Mouse (Mus musculus): ENCODE data around the gene Nav2. TPM values are rescaled to one million over a fixed set of nuclear protein-coding genes. Genes with fewer than 3 reads are reported as not detected.
A peak's percentile ranks its signal among the peaks of the same experiment; 100 is the strongest.

Nav2 gene
- total RNA-seq, 2 experiments from 2014 or later = 42.4 to 52.9 TPM

GRCm38 (mm10) chr7:48884266-48884611, 24.3 kb upstream of the Nav2 start:
- no peak for DNase-seq
- intact Hi-C loops (cut with DNase I) = loop anchor here (10.0 kb wide), 1 partner anchor 361 kb away; no protein-coding TSS in a partner anchor

GRCm38 (mm10) chr7:48887973-48888372, 20.5 kb upstream of the Nav2 start:
- intact Hi-C loops (cut with DNase I) = loop anchor here (10.0 kb wide), 1 partner anchor 357 kb away; no protein-coding TSS in a partner anchor
- DNase-seq = no peak

GRCm38 (mm10) chr7:48888751-48889150, 19.8 kb upstream of the Nav2 start:
- intact Hi-C loops (cut with DNase I) = loop anchor here (10.0 kb wide), 1 partner anchor 356 kb away; no protein-coding TSS in a partner anchor
- DNase-seq = no peak

- intact Hi-C loops (cut with DNase I) = no loop called here
- no peak for DNase-seq
These were observed 17.5 kb upstream of the Nav2 start for GRCm38 (mm10) chr7:48891029-48891428.

- intact Hi-C loops (cut with DNase I) = no loop called here
These were observed 15.4 kb upstream of the Nav2 start for GRCm38 (mm10) chr7:48893093-48893492.

GRCm38 (mm10) chr7:48894152-48894551, 14.4 kb upstream of the Nav2 start:
- DNase-seq = peak; percentile 65 to 80
- intact Hi-C loops (cut with DNase I) = loop anchor here (1.0 to 2.0 kb wide), 2 partner anchors 173 to 227 kb away; no protein-coding TSS in a partner anchor

More at GRCm38 (mm10) chr7:48893093-48893492, 15.4 kb upstream of the Nav2 start:
- no peak for DNase-seq

GRCm38 (mm10) chr7:48894763-48895162, 13.8 kb upstream of the Nav2 start:
- DNase-seq = no peak
- intact Hi-C loops (cut with DNase I) = loop anchor here (1.0 to 2.0 kb wide), 2 partner anchors 172 to 227 kb away; no protein-coding TSS in a partner anchor

GRCm38 (mm10) chr7:48895475-48895874, 13.0 kb upstream of the Nav2 start:
- intact Hi-C loops (cut with DNase I) = loop anchor here (2.0 kb wide), 1 partner anchor 171 kb away; no protein-coding TSS in a partner anchor
- no peak for DNase-seq

- DNase-seq = no peak
- intact Hi-C loops (cut with DNase I) = no loop called here
These were observed 12.5 kb upstream of the Nav2 start for GRCm38 (mm10) chr7:48896051-48896450.

GRCm38 (mm10) chr7:48897539-48898163, 10.9 kb upstream of the Nav2 start:
- no peak for DNase-seq
- intact Hi-C loops (cut with DNase I) = no loop called here

GRCm38 (mm10) chr7:48898416-48898815, 10.1 kb upstream of the Nav2 start:
- intact Hi-C loops (cut with DNase I) = no loop called here

GRCm38 (mm10) chr7:48900408-48901167, 7.9 kb upstream of the Nav2 start:
- intact Hi-C loops (cut with DNase I) = no loop called here
- no peak for DNase-seq

More at GRCm38 (mm10) chr7:48898416-48898815, 10.1 kb upstream of the Nav2 start:
- no peak for DNase-seq

- intact Hi-C loops (cut with DNase I) = no loop called here
These were observed 6.1 kb upstream of the Nav2 start for GRCm38 (mm10) chr7:48902454-48902853.

GRCm38 (mm10) chr7:48909342-48909671, 791 bp downstream of the Nav2 start:
- intact Hi-C loops (cut with DNase I) = no loop called here
- no peak for DNase-seq

More at GRCm38 (mm10) chr7:48902454-48902853, 6.1 kb upstream of the Nav2 start:
- no peak for DNase-seq

- no peak for DNase-seq
- intact Hi-C loops (cut with DNase I) = no loop called here
These were observed 1.8 kb downstream of the Nav2 start for GRCm38 (mm10) chr7:48910282-48910681.

- intact Hi-C loops (cut with DNase I) = no loop called here
- no peak for DNase-seq
These were observed 2.6 kb downstream of the Nav2 start for GRCm38 (mm10) chr7:48911146-48911545.

GRCm38 (mm10) chr7:48914630-48915506, 6.4 kb downstream of the Nav2 start:
- intact Hi-C loops (cut with DNase I) = no loop called here

GRCm38 (mm10) chr7:48917463-48917862, 8.9 kb downstream of the Nav2 start:
- intact Hi-C loops (cut with DNase I) = no loop called here
- no peak for DNase-seq

More at GRCm38 (mm10) chr7:48914630-48915506, 6.4 kb downstream of the Nav2 start:
- DNase-seq = no peak

- no peak for DNase-seq
- intact Hi-C loops (cut with DNase I) = no loop called here
These were observed 9.5 kb downstream of the Nav2 start for GRCm38 (mm10) chr7:48917988-48918387.

- intact Hi-C loops (cut with DNase I) = no loop called here
- no peak for DNase-seq
These were observed 9.9 kb downstream of the Nav2 start for GRCm38 (mm10) chr7:48918389-48918788.

GRCm38 (mm10) chr7:48923620-48924019, 15.1 kb downstream of the Nav2 start:
- intact Hi-C loops (cut with DNase I) = no loop called here
- DNase-seq = no peak

All from heart, postnatal 36 days (tissue).